Mouse (Mus musculus) intestine, embryonic 14.5 days (tissue): Measurements from ENCODE around the gene Mup21. TPM values are rescaled to one million over a fixed set of nuclear protein-coding genes. Genes with fewer than 3 reads are reported as not detected.
"Not testable (repeated sequence)": the region's sequence is repeated elsewhere in the genome, so short reads cannot be mapped to it uniquely, and the experiment has no call there.

Source experiments
- ATAC-seq: fragments of 200-750 bp; cut with Nextera tagmentation; replicated peaks from 2 replicates; pipeline ENCODE4 v1.8.0; 2017; ENCODE audit warnings: low read depth, moderate number of reproducible peaks, moderate TSS enrichment, moderate library complexity; ENCODE audit not compliant: low FRiP score, low TSS enrichment
- DNase-seq: peaks from one replicate; pipeline ENCODE4 v3.0.0-alpha.2; 2018; ENCODE audit warnings: low spot score
- H3K27ac ChIP-seq: fragments of 300-500 bp; sonication (generic); 2 replicates; pipeline ENCODE4 v1.5.1; 2014; ENCODE audit warnings: low read depth, mild to moderate bottlenecking, control low read depth
- H3K27me3 ChIP-seq: fragments of 300-500 bp; sonication (generic); replicated peaks from 2 replicates; pipeline ENCODE4 v1.6.1; 2014; ENCODE audit warnings: low read length, control low read depth; ENCODE audit not compliant: control insufficient read depth, insufficient read depth
- H3K36me3 ChIP-seq: fragments of 300-500 bp; sonication (generic); 2 replicates; pipeline ENCODE4 v1.6.1; 2014; ENCODE audit warnings: low read length, control low read depth; ENCODE audit not compliant: control insufficient read depth, insufficient read depth
- H3K4me1 ChIP-seq: fragments of 300-500 bp; sonication (generic); replicated peaks from 2 replicates; pipeline ENCODE4 v1.6.1; 2014; ENCODE audit warnings: low read length, control low read depth, mixed read lengths; ENCODE audit not compliant: control insufficient read depth, insufficient read depth
- H3K4me2 ChIP-seq: fragments of 300-500 bp; sonication (generic); 2 replicates; pipeline ENCODE4 v1.6.1; 2014; ENCODE audit warnings: low read length
- H3K4me3 ChIP-seq: fragments of 300-500 bp; sonication (generic); 2 replicates; pipeline ENCODE4 v1.5.1; 2014; ENCODE audit warnings: low read depth, low read length, control low read depth, mixed read lengths
- H3K9ac ChIP-seq: fragments of 300-500 bp; sonication (generic); 2 replicates; pipeline ENCODE4 v1.6.1; 2014; ENCODE audit warnings: mild to moderate bottlenecking, low read length
- H3K9me3 ChIP-seq: fragments of 300-500 bp; sonication (generic); 2 replicates; pipeline ENCODE4 v1.6.1; 2016; ENCODE audit warnings: low read length, control low read depth; ENCODE audit not compliant: control insufficient read depth
- WGBS: fragments of 180-500 bp; shearing (Covaris S2); extraction: QIAGEN DNeasy Blood & Tissue Kit; methylation state at CpG from one replicate; pipeline ENCODE4 v1.1.7; 2014; 5-methylcytosine and 5-hydroxymethylcytosine counted together
- polyA plus RNA-seq: library from polyadenylated mRNA; unstranded; fragments of >200 nt; fragmentation: Nextera tagmentation; extraction: Ambion mirVana; gene quantifications from 2 replicates; pipeline ENCODE4 v1.2.1, GENCODE M21; 2014

Mup21 gene
- polyA plus RNA-seq, result not detected in 2 replicates

- Histone ChIP-seq H3K9me3 (no peaks in the 10 kb centered on the region), H3K4me3 (no peak within 1 kb of the TSS), H3K4me2 (no peak within 1 kb of the TSS), H3K27ac (no peak within 1 kb of the TSS), H3K4me1 (no peaks in the 10 kb centered on the region), H3K36me3 (no peaks in the 10 kb centered on the region), H3K27me3 (no peaks in the 10 kb centered on the region), H3K9ac (no peak within 1 kb of the TSS)
- WGBS, result 77% methylated on average over 2 of the region's 2 CpGs
- no peak for ATAC-seq
- DNase-seq, result no peak
Measured at GRCm38 (mm10) chr4:62150811-62151210, at the start of gene Mup21. Mup21 (minus strand) TSS chr4:62150863.

- Histone ChIP-seq H3K4me2 (no peak overlapping the region), H3K36me3 (peaks cover 83% of the 10 kb centered on the region), H3K9ac (no peak overlapping the region), H3K27ac (no peak overlapping the region), H3K27me3 (no peaks in the 10 kb centered on the region), H3K4me3 (no peak overlapping the region), H3K9me3 (peaks cover 12% of the 10 kb centered on the region; the same call in 1 of the 2 replicates), H3K4me1 (no peaks in the 10 kb centered on the region)
- 54% methylated on average over 7 of the region's 7 CpGs for WGBS
- DNase-seq (no peak), ATAC-seq (peak; percentile 66; the same call in 1 of the 2 replicates)
Measured at GRCm38 (mm10) chr4:62199923-62200529, 49.4 kb upstream of the Mup21 start.

- H3K4me3 ChIP-seq, result no peak overlapping the region
- ATAC-seq (no peak), DNase-seq (no peak)
- no peak overlapping the region for H3K4me2 ChIP-seq
- no peak overlapping the region for H3K9ac ChIP-seq
- no peak overlapping the region for H3K27ac ChIP-seq
- H3K9me3 ChIP-seq, result peaks cover 39% of the 10 kb centered on the region
- H3K27me3 ChIP-seq, result no peaks in the 10 kb centered on the region
- H3K4me1 ChIP-seq, result no peaks in the 10 kb centered on the region
- peaks cover 46% of the 10 kb centered on the region for H3K36me3 ChIP-seq
Measured at GRCm38 (mm10) chr4:62188778-62189177, 38.1 kb upstream of the Mup21 start.

GRCm38 (mm10) chr4:62177282-62177681 is 26.6 kb upstream of the Mup21 start:
- no peak overlapping the region for H3K4me3 ChIP-seq
- no peak overlapping the region for H3K9ac ChIP-seq
- ATAC-seq, result no peak
- no peaks in the 10 kb centered on the region for H3K9me3 ChIP-seq
- no peaks in the 10 kb centered on the region for H3K4me1 ChIP-seq
- DNase-seq, result no peak
- H3K27ac ChIP-seq, result no peak overlapping the region
- H3K4me2 ChIP-seq, result no peak overlapping the region
- 47% methylated on average over 5 of the region's 5 CpGs for WGBS
- H3K36me3 ChIP-seq, result no peaks in the 10 kb centered on the region
- no peaks in the 10 kb centered on the region for H3K27me3 ChIP-seq

GRCm38 (mm10) chr4:62174471-62174870 is 23.8 kb upstream of the Mup21 start:
- Histone ChIP-seq H3K36me3 (no peaks in the 10 kb centered on the region), H3K4me3 (no peak overlapping the region), H3K9ac (no peak overlapping the region), H3K9me3 (no peaks in the 10 kb centered on the region), H3K4me2 (no peak overlapping the region), H3K27me3 (no peaks in the 10 kb centered on the region), H3K27ac (no peak overlapping the region), H3K4me1 (no peaks in the 10 kb centered on the region)
- ATAC-seq (no peak), DNase-seq (no peak)
- 81% methylated on average over 4 of the region's 4 CpGs for WGBS

- not testable (repeated sequence) for H3K9ac ChIP-seq, H3K36me3 ChIP-seq, H3K9me3 ChIP-seq, H3K4me1 ChIP-seq, H3K27me3 ChIP-seq, H3K4me3 ChIP-seq, H3K4me2 ChIP-seq, H3K27ac ChIP-seq, DNase-seq, ATAC-seq
- WGBS, result 91% methylated on average over 13 of the region's 13 CpGs
Measured at GRCm38 (mm10) chr4:62167636-62168035, 17.0 kb upstream of the Mup21 start.

- no peak overlapping the region for H3K4me2 ChIP-seq
- no peaks in the 10 kb centered on the region for H3K36me3 ChIP-seq
- ATAC-seq (no peak), DNase-seq (no peak)
- no peak overlapping the region for H3K4me3 ChIP-seq
- 65% methylated on average over 1 of the region's 1 CpGs for WGBS
- no peaks in the 10 kb centered on the region for H3K4me1 ChIP-seq
- no peak overlapping the region for H3K9ac ChIP-seq
- no peaks in the 10 kb centered on the region for H3K27me3 ChIP-seq
- no peak overlapping the region for H3K27ac ChIP-seq
- no peaks in the 10 kb centered on the region for H3K9me3 ChIP-seq
Measured at GRCm38 (mm10) chr4:62158401-62158800, 7.7 kb upstream of the Mup21 start.

GRCm38 (mm10) chr4:62133706-62134105 is 17.0 kb downstream of the Mup21 start:
- Histone ChIP-seq H3K9me3 (peaks cover 10% of the 10 kb centered on the region; the same call in 1 of the 2 replicates), H3K36me3 (no peaks in the 10 kb centered on the region), H3K4me3 (no peak overlapping the region), H3K4me1 (no peaks in the 10 kb centered on the region), H3K9ac (no peak overlapping the region), H3K27ac (no peak overlapping the region), H3K4me2 (no peak overlapping the region), H3K27me3 (no peaks in the 10 kb centered on the region)
- ATAC-seq (no peak), DNase-seq (no peak)
- WGBS, result 66% methylated on average over 7 of the region's 7 CpGs

- not testable (repeated sequence) for H3K9me3 ChIP-seq
Measured at GRCm38 (mm10) chr4:62103366-62103765, 47.3 kb downstream of the Mup21 start.

More at GRCm38 (mm10) chr4:62103366-62103765, 47.3 kb downstream of the Mup21 start:
- not testable (repeated sequence) for H3K9ac ChIP-seq, H3K4me1 ChIP-seq, ATAC-seq, H3K36me3 ChIP-seq, H3K4me2 ChIP-seq, H3K27me3 ChIP-seq, H3K4me3 ChIP-seq, DNase-seq, H3K27ac ChIP-seq
- WGBS, result 64% methylated on average over 1 of the region's 2 CpGs
